Mouse (Mus musculus) CD8-positive naive resting alpha-beta T cell, adult 2 months (primary cell): Measurements from ENCODE around the gene 4933405L10Rik.
A peak's percentile ranks its signal among the peaks of the same experiment; 100 is the strongest.

Experiments
- DNase-seq, 2 experiments: peaks; one replicate each; pipeline ENCODE4 v3.0.0; 2022; ENCODE audit warnings: low read depth in 2 of 2, low spot score in 2 of 2

The 4933405L10Rik gene

DNA sequence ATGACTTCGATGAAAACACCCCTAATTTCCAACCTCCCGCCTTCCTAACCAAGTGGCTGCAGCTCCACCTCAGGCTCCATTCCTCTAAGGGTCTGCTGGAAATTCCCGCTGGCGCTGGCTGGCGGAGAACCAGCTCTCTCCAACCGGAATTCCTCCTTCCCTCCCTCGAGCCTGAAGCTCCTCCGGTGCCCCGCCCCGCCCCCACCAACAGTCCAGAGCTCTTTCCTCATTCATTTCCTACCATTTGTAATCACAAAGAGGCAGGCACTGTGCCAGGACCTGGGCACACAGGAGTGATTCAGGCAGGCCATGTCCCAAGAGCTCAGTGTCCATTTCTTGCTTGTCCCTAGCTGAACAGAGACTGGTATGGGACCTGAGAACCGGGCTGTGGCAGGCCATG lies 43.2 kb downstream of the 4933405L10Rik start:
- no peak for DNase-seq

DNA sequence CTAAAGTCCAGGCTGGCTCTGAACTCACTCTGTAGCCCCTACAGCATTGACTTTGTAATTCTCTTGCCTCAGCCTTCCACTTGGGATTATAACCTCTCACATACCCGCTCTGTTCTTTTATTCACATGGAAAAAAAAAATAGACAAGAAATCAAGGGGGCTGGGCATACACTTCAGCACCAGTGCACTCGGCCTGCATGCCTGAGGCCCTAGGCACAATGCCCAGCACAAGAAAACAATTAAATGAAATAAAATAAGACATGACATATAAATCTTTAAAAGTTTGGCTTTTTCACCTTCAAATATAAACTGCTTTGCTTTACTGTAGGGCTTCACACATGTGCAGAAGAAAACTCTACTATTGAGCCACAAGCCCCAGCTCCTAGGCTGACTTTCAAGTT lies 46.5 kb downstream of the 4933405L10Rik start:
- no peak for DNase-seq

DNA sequence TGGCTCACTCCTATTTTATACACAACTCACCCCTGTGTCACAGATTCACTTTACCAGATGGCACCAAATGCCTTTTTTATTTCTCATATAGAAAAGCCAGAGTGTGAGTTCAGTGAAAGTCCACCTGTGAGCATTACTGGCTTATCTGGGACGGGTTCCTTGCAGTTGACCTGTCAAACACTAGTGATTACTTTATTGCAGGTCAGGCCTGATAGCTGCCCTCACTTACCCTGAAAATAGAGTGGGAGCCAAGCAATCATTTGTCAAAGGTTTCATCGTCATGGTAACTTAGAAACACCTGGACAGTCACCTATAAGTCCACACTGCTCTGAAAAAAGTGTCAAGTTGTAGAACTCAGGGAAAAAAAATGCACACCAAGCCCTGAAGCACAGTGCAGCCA lies 47.2 kb downstream of the 4933405L10Rik start:
- no peak for DNase-seq

DNA sequence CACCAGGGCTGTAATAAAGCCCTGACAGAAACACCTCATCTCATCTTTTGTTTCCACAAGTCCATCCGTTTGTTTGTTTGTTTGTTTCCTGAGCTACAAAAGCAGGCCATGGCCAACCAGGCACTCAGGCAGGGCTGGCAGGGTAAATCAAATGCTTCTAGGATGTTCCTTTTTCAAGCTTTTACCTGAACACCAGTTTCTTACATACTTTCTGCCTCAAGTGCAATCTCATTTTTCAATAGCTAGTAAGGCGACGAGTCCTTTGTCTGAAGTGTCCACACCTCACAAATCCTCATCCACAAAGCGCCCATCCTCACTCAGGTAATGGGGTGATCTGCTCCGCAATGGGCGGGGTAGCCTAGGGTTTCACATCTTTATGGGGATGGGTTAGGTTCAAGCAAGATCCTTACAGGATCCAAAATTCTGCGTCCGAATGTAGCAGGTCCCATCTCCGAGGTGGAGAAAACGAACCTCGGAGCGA lies 50.4 kb downstream of the 4933405L10Rik start:
- DNase-seq, result no peak

DNA sequence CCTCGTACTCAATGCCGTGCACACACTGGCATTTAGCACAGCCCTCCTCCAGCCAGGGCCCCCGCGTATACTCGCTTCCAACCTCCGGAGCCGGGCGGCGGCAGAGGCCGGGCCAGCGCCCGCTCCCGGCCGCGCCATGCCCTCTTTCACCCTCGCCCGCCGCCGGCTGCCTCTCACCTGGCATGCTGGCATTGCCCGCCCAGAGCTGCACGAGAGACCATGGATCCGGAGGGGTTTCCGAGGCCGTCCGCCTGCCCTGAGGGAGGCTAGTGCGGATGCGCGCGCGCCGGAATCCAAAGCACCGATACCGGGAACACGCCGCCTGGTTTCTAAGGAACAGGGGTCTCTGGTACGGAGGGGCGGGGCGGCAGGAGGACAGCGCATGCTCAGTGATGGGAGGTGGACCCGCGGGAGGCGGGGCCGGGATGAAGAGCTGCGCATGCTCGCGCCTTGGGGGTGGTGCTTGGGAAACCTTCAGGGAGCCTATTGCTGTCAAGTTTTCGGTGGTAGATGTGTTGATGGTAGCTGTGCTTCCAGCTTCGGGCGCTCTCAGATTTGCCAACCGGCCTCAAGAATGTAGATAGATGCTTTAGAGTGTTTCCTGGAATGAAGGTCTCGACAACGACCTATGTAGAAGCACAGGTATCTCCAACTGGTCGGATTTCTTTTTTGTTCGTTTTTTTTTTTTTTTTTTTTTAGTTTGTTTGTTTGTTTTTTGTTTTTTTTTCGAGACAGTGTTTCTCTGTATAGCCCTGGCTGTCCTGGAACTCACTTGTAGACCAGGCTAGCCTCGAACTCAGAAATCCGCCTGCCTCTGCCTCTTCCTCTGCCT lies 51.0 kb downstream of the 4933405L10Rik start, which contains the start of gene Gfod2:
Gfod2 (minus strand) TSS at position 388 of the 832 bp plus-strand sequence.
- peak; percentile 97 to 99 for DNase-seq
